Mouse (Mus musculus): ENCODE results near the gene Guf1.

The Guf1 gene

DNA sequence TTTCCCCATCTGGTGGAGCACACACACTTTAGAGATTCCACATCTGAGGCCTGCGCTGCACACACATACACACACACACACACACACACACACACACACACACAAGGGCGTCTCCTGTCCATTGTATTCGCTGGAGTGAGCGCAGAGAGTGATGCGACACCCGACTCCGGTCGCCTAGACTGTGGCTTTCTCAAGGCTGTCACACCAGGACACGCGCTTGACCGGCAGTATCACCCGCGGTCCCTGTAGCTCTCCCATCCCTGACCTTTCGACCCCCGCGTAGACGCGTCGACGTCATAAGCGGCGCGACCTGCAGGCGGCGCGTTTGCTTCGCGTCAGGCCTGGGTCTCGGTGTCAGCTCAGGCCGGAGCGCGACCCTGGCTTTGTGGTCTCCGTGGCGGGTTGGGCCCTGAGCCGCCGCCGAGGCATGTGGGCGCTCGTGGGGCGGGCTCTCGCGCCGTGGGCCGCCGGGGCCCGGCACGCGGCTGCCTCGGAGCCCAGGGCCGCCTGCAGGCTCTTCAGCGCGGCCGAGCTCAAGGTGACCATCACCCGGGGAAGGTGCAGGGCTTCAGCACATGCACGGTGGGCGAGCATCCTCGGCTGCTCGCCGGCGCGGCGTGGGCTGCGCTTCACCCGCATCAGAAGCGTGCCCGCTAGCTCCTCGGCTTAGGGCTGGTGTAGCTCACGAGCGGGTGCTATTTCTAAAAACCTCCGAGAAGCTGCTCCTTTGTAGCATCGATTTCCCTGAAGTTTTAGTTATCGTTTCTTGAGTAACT, at the start of gene Guf1:
Gene Guf1, plus strand, starts transcription at position 296 of the 776 bp plus-strand sequence.
- DNase-seq (ENCODE audit: low spot score in 2 of 2), result peak; percentile 90 to 95

- no peak for DNase-seq (ENCODE audit: low spot score in 2 of 2)
Measured at GRCm38 (mm10) chr5:69507045-69507444, 49.7 kb upstream of the Guf1 start.

- no peak for DNase-seq (ENCODE audit: low spot score in 2 of 2)
Measured at GRCm38 (mm10) chr5:69511631-69512030, 45.1 kb upstream of the Guf1 start.

- DNase-seq (ENCODE audit: low spot score in 2 of 2), result no peak
Measured at GRCm38 (mm10) chr5:69512203-69512602, 44.5 kb upstream of the Guf1 start.

DNA sequence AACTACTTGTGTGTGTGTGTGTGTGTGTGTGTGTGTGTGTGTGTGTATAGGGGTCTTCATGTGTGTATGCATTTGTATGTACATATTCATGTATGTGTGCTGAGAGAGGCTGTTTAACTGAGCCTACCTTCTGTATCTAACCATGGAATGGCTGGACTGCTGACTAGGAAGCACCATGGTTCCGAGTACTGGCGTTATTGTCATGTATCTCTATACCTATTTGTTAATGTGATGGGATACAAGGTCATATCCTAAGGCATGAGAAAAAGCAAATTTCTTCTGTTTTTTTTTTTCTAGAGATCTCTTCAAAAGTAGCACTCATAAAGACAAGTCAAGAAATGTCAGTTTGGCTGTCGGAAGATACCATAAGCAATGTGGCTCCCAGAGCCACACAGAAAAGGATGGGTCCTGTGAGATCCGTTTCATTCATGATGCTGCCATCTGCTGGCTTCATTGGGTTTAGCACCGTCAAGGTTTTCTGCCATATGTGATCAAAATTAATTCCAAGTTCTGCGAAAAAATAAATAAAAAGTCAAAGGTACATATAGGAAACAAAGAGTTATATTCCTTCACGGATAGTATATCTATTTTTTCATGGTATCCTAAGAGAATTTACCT, 36.0 kb upstream of the Guf1 start:
- DNase-seq (ENCODE audit: low spot score in 2 of 2), result peak in 1 of 2 experiments; percentile 61

GRCm38 (mm10) chr5:69522064-69522463, 34.7 kb upstream of the Guf1 start:
- no peak for DNase-seq (ENCODE audit: low spot score in 2 of 2)

- no peak for DNase-seq (ENCODE audit: low spot score in 2 of 2)
Measured at GRCm38 (mm10) chr5:69523944-69524343, 32.8 kb upstream of the Guf1 start.

GRCm38 (mm10) chr5:69541680-69542079, 15.0 kb upstream of the Guf1 start:
- DNase-seq (ENCODE audit: low spot score in 2 of 2), result no peak

DNA sequence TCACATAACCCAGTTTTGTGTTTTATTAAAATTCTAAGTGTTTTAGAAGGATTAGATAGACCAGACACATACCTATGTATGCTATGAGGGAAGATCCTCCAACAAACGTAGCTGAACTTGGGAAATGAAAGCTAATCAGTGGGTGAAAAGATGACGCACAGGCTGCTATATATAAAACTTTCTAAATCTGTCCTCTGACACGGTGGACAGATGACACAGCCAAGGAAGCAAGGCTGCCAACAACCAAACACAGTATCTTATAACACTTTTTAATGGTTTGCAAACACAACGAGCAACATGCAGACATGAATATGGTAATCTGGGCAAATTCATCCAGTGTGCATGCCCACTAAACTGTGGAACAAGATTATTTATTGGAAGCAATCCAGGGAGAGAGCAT, 14.2 kb upstream of the Guf1 start, which contains the start of gene Yipf7:
Gene Yipf7, minus strand, starts transcription at position 160 of the 400 bp plus-strand sequence.
- DNase-seq (ENCODE audit: low spot score in 2 of 2), result no peak

GRCm38 (mm10) chr5:69557404-69557935, 747 bp downstream of the Guf1 start:
- no peak for DNase-seq (ENCODE audit: low spot score in 2 of 2)

DNA sequence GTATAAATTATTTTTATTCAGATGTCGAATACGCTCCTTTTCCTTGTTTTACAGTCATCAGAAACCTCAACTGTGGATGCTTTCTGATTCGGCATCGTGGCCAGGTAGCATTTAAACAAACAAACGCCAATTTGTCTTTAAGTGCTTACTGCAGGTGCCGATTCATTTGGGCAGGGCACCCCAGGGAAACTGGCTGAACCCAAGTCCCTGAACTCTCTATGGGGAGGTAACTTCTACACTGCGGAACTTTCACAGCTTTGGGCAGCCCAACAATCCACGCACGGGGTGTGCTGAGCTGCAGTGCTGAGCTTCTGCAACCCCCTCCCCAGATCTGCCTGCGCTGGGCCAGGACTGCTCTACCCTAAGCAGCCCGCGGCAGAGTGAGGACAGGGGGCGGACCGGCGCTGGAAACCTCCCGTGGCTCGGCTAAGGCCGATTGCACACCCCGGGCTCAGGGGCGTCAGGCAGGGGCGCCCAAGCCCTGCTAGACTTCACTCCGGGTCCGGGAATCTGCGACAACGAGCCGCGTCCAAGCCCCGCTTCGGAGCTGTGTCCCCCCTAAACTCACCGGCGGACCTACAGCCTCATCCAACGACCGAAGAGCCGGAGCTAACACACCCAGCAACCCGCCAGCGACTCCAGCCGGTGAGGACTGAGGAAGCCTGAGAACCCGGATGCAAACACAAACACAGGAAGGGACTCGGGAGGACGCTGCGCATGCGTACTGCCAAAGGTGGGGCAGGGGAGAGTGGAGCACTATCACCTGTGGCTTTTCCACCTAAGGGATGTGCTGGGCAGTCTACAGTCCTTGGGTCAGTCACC, 35.1 kb downstream of the Guf1 start, which contains the start of gene Gnpda2:
Gene Gnpda2, minus strand, starts transcription at position 701 of the 822 bp plus-strand sequence.
- DNase-seq (ENCODE audit: low spot score in 2 of 2), result peak; percentile 80 to 84

- no peak for DNase-seq (ENCODE audit: low spot score in 2 of 2)
Measured at GRCm38 (mm10) chr5:69601027-69601426, 44.3 kb downstream of the Guf1 start.

- DNase-seq (ENCODE audit: low spot score in 2 of 2), result no peak
Measured at GRCm38 (mm10) chr5:69613209-69613796, 56.6 kb downstream of the Guf1 start.

DNA sequence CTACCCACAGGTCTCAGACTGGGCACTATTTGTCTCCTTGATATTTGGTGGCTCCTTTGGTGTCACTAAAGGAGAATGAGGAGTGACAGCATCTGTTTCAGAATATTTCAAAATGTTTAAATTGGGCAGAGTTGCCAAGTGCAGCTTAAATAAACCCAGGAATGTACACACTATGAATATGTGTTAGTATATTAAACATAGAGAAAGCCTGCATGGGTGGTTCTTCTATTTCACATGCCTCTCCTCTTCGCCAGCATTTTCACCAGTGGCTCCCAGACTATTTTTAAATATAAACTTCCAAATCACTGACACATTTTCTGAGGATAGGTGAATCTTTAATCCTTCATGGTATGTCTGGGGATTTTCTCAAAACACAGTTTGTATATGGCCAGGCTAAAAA, 64.2 kb downstream of the Guf1 start:
- DNase-seq (ENCODE audit: low spot score in 2 of 2), result no peak

All from urinary bladder, postnatal 4 days (tissue).